Mouse (Mus musculus) left cerebral cortex, postnatal 4 days (tissue): ENCODE results near the gene Samd7. TPM values are rescaled to one million over a fixed set of nuclear protein-coding genes. Genes with fewer than 3 reads are reported as not detected.
"Not testable (repeated sequence)": the region's sequence is repeated elsewhere in the genome, so short reads cannot be mapped to it uniquely, and the experiment has no call there.

Source experiments
- DNase-seq: peaks from one replicate; pipeline ENCODE4 v3.0.0-alpha.2; 2022
- intact Hi-C: fragments of 180-260 bp; cut with DNase I; formaldehyde crosslinking; loops from one replicate; pipeline ENCODE4 v1.15.1; 2025
- total RNA-seq, 2 experiments: library from RNA; stranded (reverse); gene quantifications; 2 replicates each; pipeline ENCODE4 v1.2.3; 2021

The Samd7 gene
- total RNA-seq, result under 1 TPM in 1 of 2 experiments, not detected in 1; 0.22 TPM

DNA sequence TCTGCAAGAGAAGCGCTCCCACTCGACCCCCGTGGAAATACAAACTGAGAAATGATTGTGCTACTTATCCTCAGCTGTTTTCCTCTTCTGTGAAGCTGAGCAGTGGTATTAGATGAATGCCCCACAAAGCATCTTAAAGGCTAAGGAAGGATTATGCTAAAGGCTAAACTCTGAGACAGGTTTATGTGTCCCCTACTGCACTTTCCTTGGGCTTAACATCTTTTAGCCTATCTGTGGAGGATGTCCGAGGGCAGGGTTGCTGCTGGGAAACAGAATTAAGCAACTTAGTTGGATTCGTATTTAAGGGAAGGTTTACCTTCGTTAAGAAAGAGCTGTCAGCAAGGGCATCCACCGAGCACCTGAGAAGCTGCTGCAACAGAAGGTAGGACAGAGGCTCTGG is at the start of gene Samd7:
Samd7 (plus strand) TSS at position 288 of the 400 bp plus-strand sequence.
- intact Hi-C loops, result no loop called here
- no peak for DNase-seq

DNA sequence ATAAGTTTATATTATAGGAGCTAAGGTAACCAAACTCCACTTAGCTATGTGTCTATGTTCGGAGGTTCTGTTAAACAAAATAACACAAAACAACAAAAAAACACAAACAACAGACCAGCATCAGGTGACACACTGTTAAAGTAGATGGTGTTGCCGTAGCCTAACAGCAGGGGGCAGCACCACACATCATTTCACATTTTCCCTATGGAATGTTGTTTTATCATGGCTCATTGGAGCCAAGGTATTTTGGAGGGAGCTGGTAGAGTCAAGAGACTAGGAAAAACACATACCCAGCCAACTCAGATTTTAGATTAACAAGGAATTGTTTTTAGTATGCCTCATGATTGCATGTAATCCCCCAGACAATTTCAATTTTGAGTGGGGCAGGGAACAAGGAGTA is 49.7 kb upstream of the Samd7 start:
- intact Hi-C loops, result loop anchor here (5.0 kb wide), 1 partner anchor 96 kb away; the partner anchor contains the start of gene Sec62
- DNase-seq, result peak; percentile 58

DNA sequence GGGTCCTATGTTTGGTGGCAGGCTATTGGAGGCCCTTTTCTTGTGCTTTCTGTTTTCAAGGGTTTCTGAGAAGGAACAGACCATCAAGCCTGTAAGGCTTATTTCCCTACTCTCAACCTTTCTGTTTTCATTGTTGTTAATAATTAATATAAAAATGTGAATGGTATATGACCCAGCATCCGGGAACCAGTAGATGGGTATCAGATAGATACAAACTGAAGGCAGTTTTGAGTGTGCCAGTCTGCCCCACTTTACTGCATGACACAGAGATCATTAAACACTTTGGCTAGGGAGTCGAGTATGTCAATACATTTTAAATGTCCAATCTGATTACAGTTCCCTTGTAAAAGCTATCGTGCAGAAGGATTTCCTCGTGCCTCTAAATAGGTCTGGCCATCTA is 48.2 kb upstream of the Samd7 start:
- DNase-seq, result no peak
- intact Hi-C loops, result loop anchor here (5.0 kb wide), 1 partner anchor 94 kb away; the partner anchor contains the start of gene Sec62

DNA sequence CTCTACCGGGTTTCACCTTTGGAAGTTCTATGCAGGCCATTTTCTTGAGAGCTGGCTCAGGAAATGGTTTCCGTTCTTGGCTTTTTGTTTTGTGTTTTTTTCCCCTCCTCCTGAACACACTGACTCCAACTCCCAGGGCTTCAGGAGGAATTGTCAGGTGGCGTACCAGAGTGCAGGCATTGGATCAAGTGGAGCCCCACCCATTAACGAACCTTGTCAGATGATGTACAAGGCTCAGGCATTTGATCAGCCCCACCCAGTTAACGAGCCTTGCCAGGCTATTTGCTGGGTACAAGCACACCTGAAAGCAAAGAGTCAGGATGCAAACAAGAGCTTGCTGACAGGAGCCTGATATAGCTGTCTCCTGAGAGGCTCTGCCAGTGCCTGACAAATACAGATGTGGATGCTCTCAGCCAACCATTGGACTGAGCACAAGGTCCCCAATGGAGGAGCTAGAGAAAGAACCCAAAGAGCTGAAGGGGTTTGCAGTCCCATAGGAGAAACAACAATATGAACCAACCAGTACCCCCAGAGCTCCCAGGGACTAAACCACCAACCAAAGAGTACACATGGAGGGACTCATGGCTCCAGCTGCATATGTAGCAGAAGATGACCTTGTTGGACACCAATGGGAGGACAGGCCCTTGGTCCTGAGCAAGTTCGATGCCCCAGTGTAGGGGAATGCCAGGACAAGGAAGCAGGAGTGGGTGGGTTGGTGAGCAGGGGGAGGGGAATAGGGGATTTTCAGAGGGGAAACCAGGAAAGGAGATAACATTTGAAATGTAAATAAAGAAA is 46.2 kb upstream of the Samd7 start, which contains the start of gene Lrrc31:
Lrrc31 (minus strand) TSS at position 133 of the 795 bp plus-strand sequence.
- intact Hi-C loops, result loop anchor here (5.0 kb wide), 1 partner anchor 92 kb away; the partner anchor contains the start of gene Sec62
- not testable (repeated sequence) for DNase-seq

- intact Hi-C loops, result no loop called here
- no peak for DNase-seq
Observed at GRCm38 (mm10) chr3:30705977-30706376, 40.1 kb upstream of the Samd7 start.

DNA sequence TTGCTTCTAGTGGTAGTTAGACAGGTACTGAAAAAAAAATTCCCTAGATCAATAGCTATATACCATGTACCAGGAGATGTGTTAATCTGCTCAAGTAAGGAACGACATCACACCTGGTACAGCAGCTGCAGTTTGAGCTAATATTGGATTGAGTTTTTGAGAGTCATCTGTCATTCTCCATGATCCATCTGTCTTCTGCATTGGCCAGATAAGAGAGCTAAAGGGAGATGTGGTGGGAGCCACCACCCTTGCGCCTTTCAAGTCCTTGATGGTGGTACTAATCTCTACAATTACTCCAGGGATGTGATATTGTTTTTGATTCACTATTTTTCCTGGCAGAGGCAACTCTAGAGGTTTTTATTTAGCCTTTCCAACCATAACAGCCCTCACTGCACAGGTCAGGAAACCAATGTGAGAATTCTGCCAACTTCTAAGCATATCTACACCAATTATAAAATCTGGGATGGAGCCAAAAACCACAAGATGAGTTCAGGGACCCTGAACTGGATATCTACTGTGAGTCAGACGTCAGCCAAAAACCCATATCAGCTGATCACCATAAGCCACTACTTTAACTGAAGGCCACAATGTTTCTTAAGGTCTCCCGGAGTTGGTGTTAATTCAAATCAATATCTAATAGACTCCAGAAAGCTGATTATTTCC is 39.3 kb upstream of the Samd7 start:
- intact Hi-C loops, result no loop called here
- DNase-seq, result no peak

GRCm38 (mm10) chr3:30710191-30710590 is 35.9 kb upstream of the Samd7 start:
- DNase-seq, result no peak
- intact Hi-C loops, result no loop called here

DNA sequence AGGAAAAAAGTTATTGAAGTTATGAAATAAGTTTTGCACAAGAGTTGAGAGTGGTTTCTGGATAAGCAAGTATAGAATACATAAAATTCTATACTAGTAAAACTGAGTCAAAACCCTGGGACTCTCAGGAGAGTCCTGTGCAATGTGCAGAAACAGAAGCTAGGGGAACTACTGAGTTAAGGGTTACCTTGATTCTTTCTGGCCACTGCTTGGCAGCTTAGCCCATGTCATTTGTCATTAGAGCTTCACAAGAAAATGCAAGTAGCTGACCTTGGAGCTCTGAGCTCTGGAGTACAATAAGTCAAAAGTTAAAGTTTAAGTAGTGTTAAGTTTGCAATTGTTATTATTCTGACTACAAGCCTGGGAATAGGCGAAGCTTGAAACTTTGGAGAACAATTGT is 32.8 kb upstream of the Samd7 start:
- DNase-seq, result no peak

DNA sequence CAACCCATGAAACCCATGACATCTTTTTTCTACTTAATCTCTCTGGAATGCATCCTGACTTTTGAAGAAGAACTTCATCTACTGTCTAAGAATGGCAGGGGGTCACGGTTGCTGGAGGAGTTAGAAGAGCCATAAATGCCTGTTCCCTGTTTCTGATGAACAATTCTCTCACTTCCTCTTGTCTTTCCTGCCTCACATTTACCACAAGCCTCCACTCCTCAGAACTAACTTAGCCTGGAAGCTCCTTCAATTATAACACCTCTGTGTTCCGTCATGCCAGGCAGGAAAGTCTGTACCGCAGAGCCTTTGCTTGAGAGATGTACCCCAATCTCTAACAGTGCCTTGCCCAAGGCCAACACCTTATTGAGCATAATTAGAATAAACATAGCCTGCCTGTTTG is 27.4 kb upstream of the Samd7 start:
- intact Hi-C loops, result no loop called here
- DNase-seq, result no peak

More for the DNA sequence above, 32.8 kb upstream of the Samd7 start:
- intact Hi-C loops, result no loop called here

- DNase-seq, result no peak
- intact Hi-C loops, result no loop called here
Observed at GRCm38 (mm10) chr3:30722036-30722435, 24.1 kb upstream of the Samd7 start.

DNA sequence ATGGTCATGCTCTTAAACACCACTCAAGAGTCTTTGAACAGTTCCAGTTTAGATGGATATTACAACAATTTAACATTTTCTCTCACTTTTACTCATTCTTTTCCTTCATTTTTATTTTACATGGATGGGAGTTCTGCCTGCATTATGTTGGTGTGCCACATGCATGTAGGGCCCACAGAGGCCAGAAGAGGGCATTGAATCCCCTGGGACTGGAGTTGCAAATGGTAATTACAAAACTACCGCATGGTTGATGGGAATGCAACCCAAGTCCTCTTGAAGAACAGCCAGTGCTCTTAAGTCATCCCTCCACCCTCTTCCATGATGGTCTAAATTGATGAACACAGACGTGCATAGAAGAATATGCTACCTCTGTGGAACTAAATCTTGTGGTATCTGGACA is 23.6 kb upstream of the Samd7 start:
- DNase-seq, result no peak
- intact Hi-C loops, result no loop called here

DNA sequence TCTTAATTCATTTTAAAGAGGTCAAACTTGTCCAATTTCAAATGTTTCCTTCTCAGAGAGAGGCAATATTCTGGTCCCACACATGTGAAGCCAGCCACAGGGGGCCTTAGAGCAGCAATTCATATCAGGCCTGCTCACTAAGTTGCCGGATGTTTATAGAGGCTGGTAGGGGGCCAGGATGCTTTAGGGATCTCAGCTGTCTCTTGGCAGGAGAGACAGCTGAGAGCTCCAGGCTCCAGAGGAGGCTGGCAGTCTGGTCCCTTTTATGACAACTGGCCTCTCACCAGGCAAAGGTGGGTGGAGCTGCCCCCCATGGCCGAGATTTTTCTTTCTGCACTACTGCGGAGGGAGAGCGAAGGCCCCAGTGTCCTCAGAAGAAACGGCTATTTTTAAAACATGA is 22.9 kb upstream of the Samd7 start:
- DNase-seq, result peak; percentile 16
- intact Hi-C loops, result no loop called here

DNA sequence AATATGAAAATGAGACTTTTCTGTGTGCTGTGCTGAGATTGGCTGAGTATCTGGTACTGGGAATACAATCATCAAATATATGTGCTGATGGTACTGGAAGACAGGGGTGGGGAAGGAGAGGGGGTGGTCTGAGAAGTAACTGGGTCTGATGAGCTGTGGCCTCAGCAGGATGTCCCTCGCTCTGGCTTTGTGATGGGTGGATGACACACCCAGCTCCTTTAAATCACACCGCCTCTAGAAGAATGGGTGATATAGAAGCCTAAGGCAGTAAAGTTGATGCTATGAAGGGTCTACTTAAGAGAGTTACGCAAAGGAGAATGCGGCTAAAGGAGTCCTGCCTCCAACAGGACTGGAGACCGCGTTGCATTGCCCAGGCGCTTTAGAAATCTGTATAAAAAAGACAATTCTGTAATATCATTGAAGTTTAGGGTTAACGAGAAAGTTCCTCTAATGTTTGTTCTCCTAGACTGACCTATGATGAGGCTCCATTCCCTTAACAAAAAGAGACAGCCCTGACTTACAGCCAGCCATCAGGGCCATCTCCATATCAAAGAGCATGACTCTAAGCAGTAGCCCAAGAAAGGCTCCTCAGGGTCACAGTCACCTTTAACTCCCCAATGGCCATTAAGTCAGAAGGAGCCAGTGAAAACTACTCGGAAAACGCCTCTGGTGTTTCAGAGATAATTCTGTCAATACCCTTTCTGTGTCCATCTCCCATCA is 21.8 kb upstream of the Samd7 start:
- intact Hi-C loops, result no loop called here

DNA sequence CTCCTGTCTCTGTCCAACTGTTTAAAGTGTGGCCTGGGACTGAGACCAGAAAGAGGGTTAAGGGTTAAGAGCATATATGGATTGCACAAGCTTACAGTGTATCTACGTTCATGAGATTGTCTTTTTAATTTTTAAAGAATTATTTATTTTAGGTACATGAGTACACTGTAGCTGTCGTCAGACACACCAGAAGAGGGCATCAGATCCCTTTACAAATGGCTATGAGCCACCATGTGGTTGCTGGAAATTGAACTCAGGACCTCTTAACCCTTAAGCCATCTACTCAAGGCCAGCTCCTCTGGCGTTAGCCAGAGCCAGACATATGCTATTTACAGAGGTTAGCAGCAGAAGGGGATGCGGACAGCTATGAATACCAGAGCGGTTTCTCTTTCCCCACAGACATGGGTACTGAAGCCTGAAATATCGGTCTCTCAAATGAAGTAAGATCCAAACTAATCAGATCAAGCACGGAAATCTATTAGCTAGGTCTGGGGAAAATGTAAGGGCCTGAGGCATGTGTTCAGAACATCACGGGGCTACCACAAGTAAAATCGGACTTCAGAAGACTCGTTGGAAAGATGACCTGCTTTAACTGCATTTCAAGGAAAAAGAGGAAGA is 21.1 kb upstream of the Samd7 start:
- intact Hi-C loops, result no loop called here
- no peak for DNase-seq

More for the DNA sequence above, 21.8 kb upstream of the Samd7 start:
- no peak for DNase-seq

DNA sequence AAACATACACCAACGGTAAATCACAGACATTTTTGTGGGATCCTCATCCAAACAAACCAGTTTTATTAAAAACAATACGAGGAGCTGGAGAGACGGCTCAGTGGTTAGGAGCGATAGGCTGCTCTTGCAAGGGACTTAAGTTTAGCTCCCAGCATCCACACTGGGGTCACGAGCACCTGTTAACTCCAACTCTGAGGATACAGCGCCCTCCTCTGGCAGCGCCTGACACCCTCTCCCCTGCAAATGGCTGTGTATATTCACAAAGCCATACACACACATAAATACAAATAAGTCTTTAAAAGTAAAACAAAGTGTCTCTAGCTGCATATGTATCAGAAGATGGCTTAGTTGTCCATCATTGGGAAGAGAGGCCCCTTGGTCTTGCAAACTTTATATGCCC is 20.6 kb upstream of the Samd7 start:
- intact Hi-C loops, result no loop called here

DNA sequence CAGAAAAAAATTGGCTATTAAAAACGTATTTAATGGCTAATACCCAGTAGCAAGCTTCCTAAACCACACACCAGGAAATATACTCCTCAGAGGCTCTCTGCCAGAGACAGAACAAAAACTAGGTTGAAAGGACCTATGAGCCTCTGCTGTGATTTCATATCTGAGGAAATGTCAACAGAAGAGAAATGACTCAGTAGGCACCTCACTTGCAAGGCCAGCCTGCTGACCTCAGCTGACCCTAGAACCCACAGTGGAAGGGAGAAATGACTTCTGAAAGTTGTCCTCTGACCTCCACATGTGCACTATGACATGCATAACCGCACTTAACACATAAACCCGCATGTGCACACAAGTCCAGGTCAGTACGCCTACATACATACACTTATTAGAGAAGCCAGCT is 18.9 kb upstream of the Samd7 start:
- intact Hi-C loops, result no loop called here

More for the DNA sequence above, 20.6 kb upstream of the Samd7 start:
- DNase-seq, result no peak

DNA sequence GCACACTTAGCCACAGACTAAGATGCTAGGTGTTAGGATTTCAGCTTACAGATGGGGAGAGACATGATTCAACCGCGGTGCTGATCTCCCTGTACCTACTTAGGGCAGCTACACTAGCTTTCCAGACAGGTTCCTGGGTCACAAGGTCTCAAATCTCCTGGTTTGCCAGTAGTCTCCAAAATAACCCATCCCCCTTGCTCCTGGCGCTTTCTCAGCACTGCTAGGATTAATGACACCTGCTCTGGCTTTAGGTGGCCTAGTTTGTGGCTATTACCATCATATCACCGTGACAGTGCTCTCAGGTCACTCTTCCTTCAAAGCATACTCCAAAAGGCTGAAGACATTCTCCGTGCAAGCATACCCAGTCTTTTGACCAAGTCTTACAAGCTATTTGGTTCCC is 17.0 kb upstream of the Samd7 start:
- intact Hi-C loops, result no loop called here

More for the DNA sequence above, 18.9 kb upstream of the Samd7 start:
- DNase-seq, result no peak

DNA sequence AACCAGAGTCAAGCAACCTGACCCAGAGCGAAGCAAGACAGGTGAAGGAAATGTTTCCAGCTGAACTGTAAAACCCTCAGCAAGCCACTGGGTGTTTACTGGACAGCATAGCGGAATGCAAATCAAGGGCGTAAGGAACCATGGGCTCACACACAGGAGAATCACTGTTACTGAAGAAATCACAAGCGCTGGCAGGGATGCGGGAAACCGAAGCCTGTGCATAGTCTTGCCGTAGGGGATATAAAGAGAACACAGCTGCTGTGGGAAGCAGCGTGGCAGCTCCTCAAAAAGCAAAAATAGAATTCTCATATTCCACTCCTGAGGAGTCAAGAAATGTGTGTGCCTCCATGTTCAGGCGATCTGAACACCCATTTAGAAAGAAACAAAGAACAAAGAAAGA is 9.3 kb upstream of the Samd7 start:
- intact Hi-C loops, result no loop called here
- no peak for DNase-seq

More for the DNA sequence above, 17.0 kb upstream of the Samd7 start:
- DNase-seq, result no peak

- intact Hi-C loops, result no loop called here
- DNase-seq, result peak; percentile 48
Observed at GRCm38 (mm10) chr3:30741306-30741705, 4.8 kb upstream of the Samd7 start.

- no peak for DNase-seq
- intact Hi-C loops, result no loop called here
Observed at GRCm38 (mm10) chr3:30742891-30743290, 3.2 kb upstream of the Samd7 start.

DNA sequence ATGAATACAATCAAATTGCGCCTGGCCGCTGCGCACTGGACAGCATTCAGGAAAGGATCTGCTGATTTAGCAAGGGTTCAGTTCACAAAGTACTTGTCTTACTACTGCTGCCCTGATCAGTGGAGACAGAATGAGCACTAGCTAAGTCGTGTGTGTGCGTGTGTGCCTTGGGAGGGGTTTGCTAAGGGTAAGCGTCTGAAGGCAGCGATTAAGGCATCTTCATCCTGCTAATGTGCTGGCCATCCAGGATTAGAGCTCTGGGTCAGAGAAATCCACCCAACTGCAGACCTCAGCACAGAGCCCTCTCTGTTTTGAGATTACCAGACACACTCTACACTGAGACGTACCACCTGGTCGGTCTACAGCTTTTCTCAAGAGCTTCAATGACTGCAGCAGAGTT is 2.2 kb downstream of the Samd7 start:
- no peak for DNase-seq
- intact Hi-C loops, result no loop called here
